Mouse (Mus musculus) kidney, adult 2 months (tissue): Measurements from ENCODE around the gene Pcgf1. TPM values are rescaled to one million over a fixed set of nuclear protein-coding genes. Genes with fewer than 3 reads are reported as not detected.

Experiments
- DNase-seq: peaks from one replicate; pipeline ENCODE4 v3.0.0; 2021
- H3K27ac ChIP-seq: fragments of 200-500 bp; 2 replicates; pipeline ENCODE4 v1.5.1; 2012; ENCODE audit warnings: low read depth, low read length, control low read depth, inconsistent platforms; ENCODE audit not compliant: insufficient read depth
- H3K27me3 ChIP-seq: fragments of 200-500 bp; replicated peaks from 2 replicates; pipeline ENCODE4 v1.6.1; 2012; ENCODE audit warnings: mild to moderate bottlenecking, moderate library complexity, low read length, inconsistent platforms; ENCODE audit not compliant: control insufficient read depth, insufficient read depth
- H3K36me3 ChIP-seq: fragments of 200-500 bp; 2 replicates; pipeline ENCODE4 v1.6.1; 2012; ENCODE audit warnings: mild to moderate bottlenecking, moderate library complexity, low read length, inconsistent platforms; ENCODE audit not compliant: control insufficient read depth, insufficient read depth
- H3K4me1 ChIP-seq: fragments of 200-500 bp; 2 replicates; pipeline ENCODE4 v1.6.1; 2011; ENCODE audit warnings: low read length; ENCODE audit not compliant: control insufficient read depth, insufficient read depth
- H3K4me3 ChIP-seq: fragments of 200-500 bp; 2 replicates; pipeline ENCODE4 v1.5.1; 2011; ENCODE audit warnings: mild to moderate bottlenecking, low read depth, low read length, control low read depth; ENCODE audit not compliant: insufficient read depth
- CTCF ChIP-seq: fragments of 200-500 bp; conservative IDR thresholded peaks from 2 replicates; pipeline ENCODE4 v1.5.1; 2011; ENCODE audit warnings: low read depth, mild to moderate bottlenecking, control low read depth, low read length, moderate library complexity, mixed read lengths; ENCODE audit not compliant: insufficient read depth, insufficient read length
- POLR2A ChIP-seq: fragments of 200-500 bp; IDR thresholded peaks from one replicate; pipeline ENCODE4 v1.6.1; 2011; ENCODE audit warnings: low read depth, low read length, control low read depth
- WGBS: fragments of 180-500 bp; shearing (Covaris S2); methylation state at CpG from one replicate; pipeline ENCODE4 v1.1.7; 2018; 5-methylcytosine and 5-hydroxymethylcytosine counted together
- polyA plus RNA-seq: library from polyadenylated mRNA; depleted of rRNA; stranded (reverse); fragments of >200 nt; gene quantifications from 2 replicates; pipeline ENCODE4 v1.2.3, GENCODE M21; 2012

Pcgf1 gene
- polyA plus RNA-seq, 1 experiment = 18.6 TPM

DNA sequence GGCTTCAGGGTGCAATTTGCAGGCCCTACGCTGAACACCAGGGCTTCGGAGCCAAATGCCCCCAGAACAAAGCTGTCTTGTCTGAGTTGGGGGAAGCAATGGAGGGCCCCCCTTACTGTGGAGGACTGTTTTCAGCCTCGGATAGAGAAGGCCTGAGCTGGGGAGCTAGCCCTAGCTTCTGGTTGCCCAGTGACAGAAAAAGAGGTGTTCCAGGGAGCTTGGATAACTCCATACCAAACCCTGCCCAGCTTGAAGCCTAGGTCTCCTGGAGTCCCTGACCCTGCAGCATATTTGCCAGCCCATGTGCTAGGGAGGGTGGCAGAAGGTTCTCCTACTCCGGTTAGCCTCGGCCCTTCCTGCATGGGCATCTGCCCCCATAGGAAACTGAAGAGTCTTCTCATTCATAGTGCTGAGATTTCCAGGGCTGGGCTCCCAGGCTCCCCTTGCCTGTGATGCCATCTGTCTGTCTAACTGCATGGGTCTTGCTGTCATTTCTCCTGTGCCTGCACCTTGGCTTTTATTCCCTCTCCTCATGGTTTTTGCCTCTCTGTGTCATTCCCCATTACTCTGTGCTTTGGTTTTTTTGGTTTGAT is 43.1 kb upstream of the Pcgf1 start:
- H3K4me3 ChIP-seq = peak overlapping the region; percentile 66
- H3K36me3 ChIP-seq = no peaks in the 10 kb centered on the region
- H3K27me3 ChIP-seq = no peaks in the 10 kb centered on the region
- 48% methylated on average over 5 of the region's 5 CpGs for WGBS
- DNase-seq = no peak
- no peak overlapping the region for H3K27ac ChIP-seq
- no peak for TF ChIP-seq CTCF
- TF ChIP-seq POLR2A = no peak
- peaks cover 2% of the 10 kb centered on the region; the same call in 1 of the 2 replicates for H3K4me1 ChIP-seq

DNA sequence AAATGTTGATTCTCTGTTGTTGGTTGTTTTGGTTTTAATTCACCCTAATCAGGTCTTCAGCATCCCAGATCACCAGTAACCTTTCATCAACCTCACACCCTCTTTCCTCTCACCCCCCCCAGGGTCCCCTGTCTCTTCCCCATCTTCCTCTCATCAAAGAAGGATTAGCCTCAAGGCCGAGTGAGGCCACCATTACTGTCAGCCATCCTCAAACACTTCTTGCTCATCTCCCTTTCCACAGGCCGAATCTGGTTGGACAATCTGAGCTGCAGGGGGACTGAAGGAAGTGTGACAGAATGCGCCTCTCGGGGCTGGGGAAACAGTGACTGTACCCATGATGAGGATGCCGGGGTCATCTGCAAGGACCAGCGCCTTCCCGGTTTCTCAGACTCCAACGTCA is 40.5 kb upstream of the Pcgf1 start:
- TF ChIP-seq CTCF (no peak), POLR2A (no peak)
- no peak for DNase-seq
- H3K4me1 ChIP-seq = peaks cover 2% of the 10 kb centered on the region; the same call in 1 of the 2 replicates
- no peaks in the 10 kb centered on the region for H3K27me3 ChIP-seq
- 88% methylated on average over 8 of the region's 8 CpGs for WGBS
- H3K27ac ChIP-seq = no peak overlapping the region
- no peak overlapping the region for H3K4me3 ChIP-seq
- H3K36me3 ChIP-seq = no peaks in the 10 kb centered on the region

DNA sequence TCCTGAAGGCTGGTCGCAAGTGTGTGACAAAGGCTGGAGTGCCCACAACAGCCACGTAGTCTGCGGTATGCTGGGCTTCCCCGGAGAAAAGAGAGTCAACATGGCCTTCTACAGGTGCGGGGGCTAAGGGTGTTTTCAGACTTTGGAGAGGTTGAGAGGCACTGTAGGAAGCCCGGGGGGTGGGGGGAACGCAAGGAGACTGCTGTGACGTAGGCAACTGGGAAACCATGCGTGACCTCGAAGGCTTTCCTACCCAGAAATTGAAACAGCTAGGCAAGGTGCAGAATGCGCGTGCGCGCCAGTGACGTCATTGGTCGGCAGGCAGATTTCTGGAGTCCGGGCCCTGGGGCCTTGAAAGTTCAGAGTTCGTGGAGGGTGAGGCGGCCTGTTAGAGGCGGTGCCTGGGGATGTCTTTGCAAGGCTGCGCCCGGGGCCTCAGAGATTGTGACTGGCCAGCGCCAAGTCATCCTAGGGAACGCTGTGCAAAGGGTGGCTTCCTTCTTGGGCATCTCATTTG is 39.1 kb upstream of the Pcgf1 start:
- Histone ChIP-seq H3K4me3 (peak overlapping the region; percentile 24; the same call in 1 of the 2 replicates), H3K36me3 (no peaks in the 10 kb centered on the region), H3K27ac (no peak overlapping the region), H3K4me1 (peaks cover 2% of the 10 kb centered on the region; the same call in 1 of the 2 replicates), H3K27me3 (no peaks in the 10 kb centered on the region)
- peak; percentile 97 for DNase-seq
- 15% methylated on average over 24 of the region's 24 CpGs for WGBS
- TF ChIP-seq CTCF (no peak), POLR2A (no peak)

DNA sequence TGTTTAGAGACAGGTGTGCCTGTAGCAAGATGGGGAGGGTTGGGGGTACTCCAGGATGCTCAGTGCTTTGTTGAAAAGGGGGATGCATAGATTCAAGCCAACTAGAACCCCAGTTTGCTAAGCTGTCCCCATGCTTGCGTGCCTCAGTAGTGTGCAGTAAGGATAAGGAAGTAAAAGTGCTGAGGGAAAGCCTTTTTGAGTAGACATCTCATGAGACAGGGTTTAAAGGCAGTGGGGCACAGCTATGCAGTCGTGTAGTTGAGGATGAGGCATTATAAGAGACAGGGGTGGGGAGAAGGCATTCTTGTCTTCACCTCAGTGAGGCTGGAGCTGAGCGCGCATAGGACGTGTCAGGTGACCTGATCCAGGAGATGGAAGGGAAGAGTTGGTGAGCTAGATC is 37.1 kb upstream of the Pcgf1 start:
- H3K4me3 ChIP-seq = no peak overlapping the region
- no peak for DNase-seq
- H3K27ac ChIP-seq = no peak overlapping the region
- WGBS = 89% methylated on average over 5 of the region's 5 CpGs
- no peaks in the 10 kb centered on the region for H3K27me3 ChIP-seq
- H3K4me1 ChIP-seq = peaks cover 2% of the 10 kb centered on the region; the same call in 1 of the 2 replicates
- H3K36me3 ChIP-seq = no peaks in the 10 kb centered on the region
- TF ChIP-seq CTCF = no peak
- TF ChIP-seq POLR2A = no peak

DNA sequence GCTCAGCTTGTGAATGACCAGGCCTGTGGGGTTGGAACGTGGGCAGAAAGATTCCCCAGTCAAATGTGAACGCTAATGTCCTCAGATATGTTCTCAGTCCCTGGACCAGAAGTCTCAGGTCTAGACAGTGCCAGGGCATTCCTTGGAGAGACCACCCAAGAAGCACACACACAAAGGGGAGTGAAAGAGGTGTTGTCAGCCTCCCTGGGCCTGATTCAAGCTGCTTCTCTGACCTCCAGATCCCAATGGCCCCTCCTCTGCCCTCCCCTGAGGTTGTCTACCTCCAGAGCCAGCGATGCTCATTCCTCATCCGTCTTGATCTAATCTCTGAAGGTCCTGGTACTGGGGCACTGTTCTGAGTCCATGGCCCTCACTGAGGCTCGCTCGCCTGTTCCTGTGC is 34.1 kb upstream of the Pcgf1 start:
- Histone ChIP-seq H3K4me1 (no peaks in the 10 kb centered on the region), H3K27me3 (no peaks in the 10 kb centered on the region), H3K36me3 (no peaks in the 10 kb centered on the region), H3K27ac (no peak overlapping the region), H3K4me3 (no peak overlapping the region)
- no peak for DNase-seq
- TF ChIP-seq POLR2A (no peak), CTCF (no peak)
- 79% methylated on average over 6 of the region's 6 CpGs for WGBS

DNA sequence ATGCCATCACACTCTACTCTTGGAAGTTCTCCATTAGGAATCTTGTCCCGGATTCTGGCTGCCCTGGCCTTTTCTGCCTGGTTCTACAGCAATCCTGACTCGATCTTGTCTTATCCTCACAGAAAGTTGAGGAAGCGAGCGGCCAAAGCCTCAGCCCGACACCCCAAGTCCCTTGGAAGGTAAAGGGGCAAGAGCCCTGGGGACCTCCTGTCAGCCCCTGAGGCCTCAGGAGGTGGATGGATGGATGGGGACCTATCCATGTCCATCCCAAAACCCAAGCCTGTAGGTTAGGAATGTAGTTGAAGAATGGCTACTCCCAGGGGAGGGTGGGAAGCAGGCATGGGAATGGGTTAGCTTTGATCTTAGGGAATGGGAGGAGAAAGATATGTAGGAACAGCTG is 33.7 kb upstream of the Pcgf1 start:
- no peaks in the 10 kb centered on the region for H3K27me3 ChIP-seq
- no peaks in the 10 kb centered on the region for H3K36me3 ChIP-seq
- no peak overlapping the region for H3K27ac ChIP-seq
- WGBS = 88% methylated on average over 5 of the region's 5 CpGs
- TF ChIP-seq CTCF = no peak
- no peak for TF ChIP-seq POLR2A
- no peaks in the 10 kb centered on the region for H3K4me1 ChIP-seq
- DNase-seq = no peak
- no peak overlapping the region for H3K4me3 ChIP-seq

DNA sequence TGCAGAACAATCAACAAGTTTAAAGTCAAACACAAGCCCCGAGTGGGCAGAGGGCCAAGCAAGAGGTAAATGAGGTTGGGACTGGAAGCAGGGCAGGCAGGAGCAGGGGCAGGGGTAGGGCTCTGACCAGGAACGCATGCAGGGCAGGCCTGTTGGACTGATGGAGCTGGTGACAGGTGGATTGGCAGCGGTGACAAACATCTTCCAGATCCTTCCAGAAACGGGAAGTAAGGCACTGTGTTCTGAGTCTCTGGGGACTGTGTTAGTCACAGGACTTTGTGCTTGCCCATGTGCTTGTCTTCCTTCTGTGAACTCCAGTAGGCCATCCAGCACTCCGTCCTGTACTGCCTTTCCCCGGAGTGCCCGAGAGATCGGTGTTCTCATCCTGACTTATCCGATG is 32.9 kb upstream of the Pcgf1 start:
- WGBS = 67% methylated on average over 9 of the region's 9 CpGs
- DNase-seq = peak; percentile 21
- H3K36me3 ChIP-seq = no peaks in the 10 kb centered on the region
- no peak for TF ChIP-seq CTCF
- no peak for TF ChIP-seq POLR2A
- no peak overlapping the region for H3K4me3 ChIP-seq
- H3K27ac ChIP-seq = no peak overlapping the region
- no peaks in the 10 kb centered on the region for H3K4me1 ChIP-seq
- no peaks in the 10 kb centered on the region for H3K27me3 ChIP-seq
